Mouse (Mus musculus) liver, postnatal 0 days (tissue): ENCODE measurements around the gene Colq.

Experiments
- CTCF ChIP-seq: sonication (generic); IDR thresholded peaks from 2 replicates; pipeline ENCODE4 v1.5.1; 2016; ENCODE audit warnings: antibody characterized with exemption, low read depth
- EP300 ChIP-seq: IDR thresholded peaks from 2 replicates; pipeline ENCODE4 v1.6.1; 2016; ENCODE audit warnings: antibody characterized with exemption, low read depth, mild to moderate bottlenecking

DNA sequence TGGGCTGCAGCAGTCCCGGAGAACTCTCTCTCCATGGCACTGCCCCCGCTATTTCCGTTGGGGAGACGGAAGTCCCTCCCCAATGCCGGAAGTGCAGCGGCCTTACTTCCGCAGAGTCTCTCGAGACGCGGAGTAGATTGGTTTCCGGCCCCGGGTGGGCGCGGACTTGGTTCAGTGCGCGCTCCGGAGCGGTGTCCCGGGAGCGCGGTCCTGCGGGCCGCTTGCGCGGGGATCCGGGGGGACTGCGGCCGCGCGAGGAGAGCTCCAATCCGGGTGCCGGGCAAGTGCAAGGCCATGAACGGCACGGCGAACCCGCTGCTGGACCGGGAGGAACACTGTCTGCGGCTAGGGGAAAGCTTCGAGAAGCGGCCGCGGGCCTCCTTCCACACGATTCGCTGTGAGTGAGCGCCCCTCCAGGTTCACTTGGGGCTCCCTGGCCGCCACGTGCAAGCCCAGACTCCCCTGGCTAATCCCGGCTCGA lies 96.1 kb downstream of the Colq start, which contains the start of gene Mettl6:
- TF ChIP-seq CTCF (peak; percentile 2; the same call in 1 of the 2 replicates), EP300 (no peak)
